Mouse (Mus musculus): Measurements from ENCODE around the gene Cntnap2. TPM values are rescaled to one million over a fixed set of nuclear protein-coding genes. Genes with fewer than 3 reads are reported as not detected.

The Cntnap2 gene
- total RNA-seq, 4 experiments from 2014 or later, result 112 to 127 (median 119) TPM

DNA sequence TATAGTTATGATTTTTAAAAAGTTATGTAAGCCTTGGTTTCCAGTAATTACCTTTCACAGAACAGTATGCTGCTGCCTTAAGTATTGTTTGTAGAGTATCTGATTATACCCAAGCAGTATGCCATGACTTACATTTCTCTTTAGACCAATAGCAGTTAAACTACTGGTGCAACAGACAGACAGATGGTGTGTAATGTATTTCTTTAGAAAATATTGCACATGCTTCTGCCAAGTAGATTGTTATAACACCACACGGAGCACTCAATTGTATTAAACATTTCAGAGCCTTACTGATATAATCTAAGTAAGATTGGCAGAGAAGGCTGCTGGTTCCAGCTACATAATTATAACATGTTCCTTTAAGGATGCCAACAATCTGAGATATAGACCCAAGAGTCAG, 1609.9 kb downstream of the Cntnap2 start:
- no peak for DNase-seq (ENCODE audit: low spot score in 2 of 2)

DNA sequence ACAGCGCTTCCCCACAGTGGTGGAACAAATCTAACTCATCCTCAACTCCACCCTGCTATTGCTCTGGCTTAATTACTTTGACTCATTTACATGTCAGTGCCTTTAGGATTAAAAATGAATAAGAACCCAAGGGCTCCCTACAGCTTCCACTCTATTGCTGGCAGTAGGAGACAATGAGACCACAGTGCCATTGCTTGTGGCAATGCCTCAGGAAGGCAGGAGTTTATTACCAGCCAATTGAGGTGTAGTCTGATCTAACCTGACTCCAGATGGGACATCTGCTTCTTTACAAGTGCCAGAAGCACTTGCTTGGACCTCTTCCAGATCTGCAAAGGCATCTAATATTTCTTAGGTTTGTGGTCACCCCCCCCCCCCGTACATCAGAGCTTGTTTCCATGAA, 1615.9 kb downstream of the Cntnap2 start:
- DNase-seq (ENCODE audit: low spot score in 2 of 2), result no peak

DNA sequence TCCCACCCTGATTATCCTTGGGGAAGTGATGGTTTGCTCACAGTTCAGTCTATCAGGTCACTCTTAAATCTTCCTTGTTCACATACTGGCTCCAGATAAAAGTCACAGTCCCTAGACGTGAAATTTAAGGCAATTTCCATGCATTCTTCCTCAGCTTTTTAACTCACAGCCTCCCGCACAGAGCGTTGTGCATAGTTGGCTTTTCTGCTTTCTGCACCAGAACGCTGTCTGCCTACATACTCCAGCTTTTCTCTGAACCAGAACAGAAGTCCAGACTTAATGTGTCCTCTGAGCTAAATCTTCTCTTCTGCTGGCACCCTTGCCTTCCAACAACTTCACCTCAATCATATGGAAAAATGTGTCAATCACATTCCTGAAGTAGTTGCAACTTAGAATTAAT, 1616.5 kb downstream of the Cntnap2 start:
- DNase-seq (ENCODE audit: low spot score in 2 of 2), result peak in 1 of 2 experiments; percentile 24

- no peak for DNase-seq (ENCODE audit: low spot score in 2 of 2)
Measured at GRCm38 (mm10) chr6:46696187-46696586, 1637.0 kb downstream of the Cntnap2 start.

- DNase-seq (ENCODE audit: low spot score in 2 of 2), result no peak
Measured at GRCm38 (mm10) chr6:46699343-46699742, 1640.2 kb downstream of the Cntnap2 start.

GRCm38 (mm10) chr6:46704293-46705170, 1645.4 kb downstream of the Cntnap2 start:
- peak in 1 of 2 experiments; percentile 50 for DNase-seq (ENCODE audit: low spot score in 2 of 2)

DNA sequence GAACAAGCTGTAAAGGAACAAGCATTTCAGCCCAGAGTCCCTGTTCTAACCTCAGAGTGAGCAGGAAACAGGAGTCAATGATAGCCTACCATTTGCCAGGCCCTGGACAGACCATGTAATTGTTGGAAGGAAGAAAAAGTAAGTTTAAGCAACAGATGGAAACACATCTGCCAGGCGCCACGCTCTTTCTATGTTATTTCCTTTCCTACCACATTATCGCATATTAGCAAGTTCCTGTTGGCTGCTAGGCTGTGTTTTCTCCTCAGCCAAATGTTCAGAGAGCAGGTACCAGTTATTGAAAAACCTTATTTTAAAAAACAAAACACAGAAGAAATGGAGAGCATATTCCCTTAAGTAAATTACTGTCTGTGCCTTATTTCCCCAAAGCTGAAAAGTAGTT, 1646.8 kb downstream of the Cntnap2 start:
- peak in 1 of 2 experiments; percentile 25 for DNase-seq (ENCODE audit: low spot score in 2 of 2)

GRCm38 (mm10) chr6:46716576-46716975, 1657.4 kb downstream of the Cntnap2 start:
- no peak for DNase-seq (ENCODE audit: low spot score in 2 of 2)

- no peak for DNase-seq (ENCODE audit: low spot score in 2 of 2)
Measured at GRCm38 (mm10) chr6:46733794-46734193, 1674.6 kb downstream of the Cntnap2 start.

GRCm38 (mm10) chr6:46748448-46748847, 1689.3 kb downstream of the Cntnap2 start:
- DNase-seq (ENCODE audit: low spot score in 2 of 2), result no peak

DNA sequence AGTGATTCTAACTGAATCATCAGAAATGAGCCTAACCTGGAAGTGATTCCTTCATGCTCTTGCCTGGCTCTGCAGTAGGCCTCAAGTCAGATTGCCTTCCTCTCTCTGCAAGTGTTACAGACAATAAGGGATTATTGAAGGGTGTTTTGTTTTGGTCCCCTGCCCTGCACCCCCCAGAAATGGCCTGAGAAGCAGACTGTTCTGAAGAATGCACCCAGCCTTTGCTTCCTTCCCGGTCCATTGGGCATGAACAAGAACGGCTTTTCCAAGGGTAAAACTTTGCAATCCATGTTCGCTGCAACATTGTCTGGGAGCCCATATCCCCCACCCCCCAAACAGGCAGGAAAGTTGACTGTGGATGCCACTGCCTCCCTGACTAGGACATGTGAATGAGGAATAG, 1704.3 kb downstream of the Cntnap2 start:
- DNase-seq (ENCODE audit: low spot score in 2 of 2), result no peak

DNA sequence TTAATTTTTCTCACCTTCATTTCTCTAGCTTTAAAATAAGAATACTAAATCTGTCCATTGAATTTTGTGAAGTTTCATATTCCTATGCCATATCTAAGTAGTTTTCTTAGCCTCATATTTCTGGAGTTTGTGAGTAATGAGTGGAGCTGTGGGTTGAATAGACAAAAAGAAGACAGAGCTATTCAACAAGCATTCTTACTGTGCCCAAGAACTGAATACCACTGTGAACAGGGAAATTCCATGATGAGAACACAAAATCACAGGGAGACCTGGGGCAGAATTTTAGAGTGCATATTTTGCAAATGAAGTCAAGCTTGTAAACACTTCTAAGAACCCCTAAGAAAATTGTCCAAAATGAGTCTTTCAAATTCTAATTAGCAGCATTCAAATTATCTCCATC, 1715.4 kb downstream of the Cntnap2 start:
- no peak for DNase-seq (ENCODE audit: low spot score in 2 of 2)

DNA sequence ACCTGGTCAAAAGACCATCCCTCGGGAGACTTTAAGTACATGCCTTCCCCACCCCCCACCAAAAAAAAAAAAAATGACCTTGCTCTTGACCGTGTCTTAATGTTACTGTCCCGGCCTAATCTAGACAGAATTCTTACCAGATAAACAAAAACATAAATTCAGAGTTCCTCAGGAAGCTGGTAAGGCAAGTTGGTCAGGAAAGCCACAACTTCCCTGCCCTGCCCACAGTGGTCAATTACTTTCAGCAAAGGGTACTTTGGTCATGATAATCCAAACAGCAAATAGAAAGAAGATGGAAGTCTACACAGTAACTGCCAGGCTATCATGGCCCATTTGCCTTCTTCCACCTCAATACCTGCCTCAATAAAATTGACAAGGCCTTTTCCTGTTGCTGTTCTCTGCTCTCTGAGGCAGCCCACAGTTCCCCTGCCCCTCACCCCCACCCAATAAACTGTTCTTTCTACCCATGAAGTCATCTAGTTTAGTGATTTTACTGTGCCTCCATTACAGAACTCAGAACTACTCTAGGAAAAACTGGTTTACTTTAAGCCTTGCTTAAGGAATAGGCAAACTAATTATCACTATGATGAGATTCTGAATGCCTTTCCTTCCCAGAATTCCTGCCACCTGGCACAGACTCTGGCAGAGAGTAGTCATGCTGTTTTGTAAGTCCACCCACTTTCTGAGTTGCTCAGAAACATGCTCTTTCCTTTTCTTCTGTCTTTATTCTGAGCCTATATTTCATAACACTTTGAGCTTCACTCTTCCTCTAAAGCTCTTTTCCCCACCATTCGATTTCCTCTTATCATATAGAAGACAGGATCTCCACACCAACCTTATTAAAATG, 1743.3 kb downstream of the Cntnap2 start:
- DNase-seq (ENCODE audit: low spot score in 2 of 2), result peak in 1 of 2 experiments; percentile 22

GRCm38 (mm10) chr6:46856635-46857034, 1797.5 kb downstream of the Cntnap2 start:
- no peak for DNase-seq (ENCODE audit: low spot score in 2 of 2)

DNA sequence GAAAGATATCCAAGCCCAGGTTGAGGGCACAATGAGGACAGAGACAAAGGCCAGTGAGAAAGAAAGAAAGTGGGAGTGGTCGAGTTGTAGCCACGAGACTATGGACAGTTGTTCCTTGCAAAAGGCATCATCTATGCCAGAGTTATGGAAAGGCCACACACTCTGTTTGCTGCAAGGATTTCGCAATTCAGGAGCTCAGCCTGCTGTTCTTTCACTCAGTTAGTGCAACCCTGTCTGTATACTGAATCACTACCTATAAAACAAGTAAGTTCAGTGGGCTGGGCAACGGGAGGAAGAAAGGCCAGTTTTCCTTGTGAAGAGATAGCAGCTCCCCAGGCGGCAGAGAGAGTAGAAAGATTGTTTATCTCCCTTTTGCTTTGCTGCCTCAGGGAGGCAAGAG, 1801.9 kb downstream of the Cntnap2 start:
- no peak for DNase-seq (ENCODE audit: low spot score in 2 of 2)

GRCm38 (mm10) chr6:46866317-46866716, 1807.2 kb downstream of the Cntnap2 start:
- no peak for DNase-seq (ENCODE audit: low spot score in 2 of 2)

DNA sequence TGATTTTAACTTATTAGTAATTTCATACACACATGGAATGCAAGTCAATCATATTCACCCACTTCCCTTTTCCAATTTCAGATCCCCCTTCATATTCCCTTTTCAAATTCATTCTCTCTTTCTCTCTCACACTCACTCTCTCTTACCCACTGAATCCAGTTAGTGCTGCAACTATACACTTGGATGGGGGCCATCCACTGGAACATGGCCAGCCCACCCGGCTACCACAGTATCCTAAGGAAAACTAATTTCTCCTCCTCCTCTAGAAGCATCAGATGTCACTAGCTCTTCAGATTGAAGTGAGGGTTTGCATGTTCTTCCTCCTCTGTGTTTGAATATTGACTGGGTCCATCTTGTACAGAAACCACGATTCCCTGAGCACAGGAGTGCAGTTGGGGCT, 1827.1 kb downstream of the Cntnap2 start:
- no peak for DNase-seq (ENCODE audit: low spot score in 2 of 2)

DNA sequence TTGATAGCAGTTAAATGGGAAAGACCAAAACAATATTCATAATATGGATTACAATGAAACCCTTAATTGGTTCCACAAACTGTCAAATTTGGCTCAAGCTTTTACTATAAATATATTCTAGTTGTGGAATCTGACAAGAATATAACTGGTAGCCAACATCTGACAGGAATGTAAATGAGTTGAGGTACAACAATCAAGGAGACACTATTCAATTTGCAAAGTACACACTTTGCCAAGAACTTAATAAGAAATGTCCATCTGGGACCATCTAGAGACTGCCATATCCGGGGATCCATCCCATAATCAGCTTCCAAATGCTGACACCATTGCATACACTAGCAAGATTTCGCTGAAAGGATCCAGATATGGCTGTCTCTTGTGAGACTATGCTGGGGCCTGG, 1850.0 kb downstream of the Cntnap2 start:
- no peak for DNase-seq (ENCODE audit: low spot score in 2 of 2)

DNA sequence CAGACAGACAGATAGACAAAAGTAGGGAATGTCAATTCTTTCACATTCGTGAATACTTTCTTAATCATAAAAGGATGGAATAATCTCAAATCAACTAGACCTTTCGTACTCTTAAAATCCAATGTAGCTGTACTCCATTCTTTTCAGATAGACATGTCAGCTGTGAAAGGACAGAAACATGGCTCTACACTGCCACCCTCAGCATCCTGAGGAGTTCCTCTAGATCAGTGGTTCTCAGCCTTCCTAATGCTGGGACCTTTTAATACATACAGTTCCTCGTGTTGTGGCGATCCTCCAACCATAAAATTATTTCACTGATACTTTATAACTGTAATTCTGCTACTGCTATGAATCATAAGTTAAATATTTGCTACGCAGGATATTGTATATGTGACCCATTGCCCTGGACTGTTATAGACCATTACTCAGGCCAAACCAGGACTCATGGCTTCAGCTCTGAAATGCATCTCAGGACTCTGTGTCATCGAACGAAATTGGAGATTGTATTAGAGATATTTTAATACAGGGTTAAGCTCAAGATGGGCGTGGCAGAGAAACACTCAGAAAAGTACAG, 1859.6 kb downstream of the Cntnap2 start:
- DNase-seq (ENCODE audit: low spot score in 2 of 2), result no peak

- no peak for DNase-seq (ENCODE audit: low spot score in 2 of 2)
Measured at GRCm38 (mm10) chr6:46919973-46920372, 1860.8 kb downstream of the Cntnap2 start.

GRCm38 (mm10) chr6:46924709-46925108, 1865.6 kb downstream of the Cntnap2 start:
- DNase-seq (ENCODE audit: low spot score in 2 of 2), result no peak

DNA sequence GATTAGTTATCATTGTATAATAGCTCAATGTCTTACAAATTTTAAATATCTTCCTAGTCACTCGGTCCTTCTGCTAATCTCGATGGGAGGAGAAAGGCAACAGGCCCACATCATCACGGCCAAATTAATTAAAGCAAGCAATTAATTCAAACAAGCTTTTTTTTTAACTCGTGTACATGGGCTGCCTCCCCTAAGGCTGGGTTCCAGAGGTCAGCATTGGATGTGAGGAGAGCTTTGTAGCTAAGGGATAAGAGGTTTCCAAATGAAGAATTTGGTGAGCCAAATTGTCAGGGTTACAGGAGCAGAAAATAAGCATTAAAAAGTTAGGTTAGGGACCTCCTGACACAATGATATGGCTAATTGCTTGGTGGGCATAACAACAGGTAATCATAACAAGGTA, 1886.5 kb downstream of the Cntnap2 start:
- DNase-seq (ENCODE audit: low spot score in 2 of 2), result no peak

Measured in left cerebral cortex, adult 8-10 months (tissue).